Mouse (Mus musculus) thymus, adult 2 months (tissue): ENCODE results near the gene Slc35b2. TPM values are rescaled to one million over a fixed set of nuclear protein-coding genes. Genes with fewer than 3 reads are reported as not detected.

Experiments used
- DNase-seq: peaks from one replicate; pipeline ENCODE4 v3.0.0; 2021
- H3K27ac ChIP-seq: fragments of 200-500 bp; 2 replicates; pipeline ENCODE4 v1.5.1; 2012; ENCODE audit warnings: low read length, control low read depth; ENCODE audit not compliant: control insufficient read depth, insufficient read depth
- H3K27me3 ChIP-seq: fragments of 200-500 bp; 2 replicates; pipeline ENCODE4 v1.6.1; 2012; ENCODE audit warnings: mild to moderate bottlenecking, low read length, moderate library complexity, mixed read lengths; ENCODE audit not compliant: control insufficient read depth, insufficient read depth
- H3K36me3 ChIP-seq: fragments of 200-500 bp; 2 replicates; pipeline ENCODE4 v1.6.1; 2012; ENCODE audit warnings: mild to moderate bottlenecking, low read length, moderate library complexity; ENCODE audit not compliant: control insufficient read depth, insufficient read depth
- H3K4me1 ChIP-seq: fragments of 200-500 bp; replicated peaks from 2 replicates; pipeline ENCODE4 v1.6.1; 2012; ENCODE audit warnings: low read length; ENCODE audit not compliant: control insufficient read depth, insufficient read depth
- H3K4me3 ChIP-seq: fragments of 200-500 bp; 2 replicates; pipeline ENCODE4 v1.5.1; 2012; ENCODE audit warnings: mild to moderate bottlenecking, low read length, control low read depth, moderate library complexity; ENCODE audit not compliant: control insufficient read depth, insufficient read depth
- CTCF ChIP-seq: fragments of 200-500 bp; IDR thresholded peaks from 2 replicates; pipeline ENCODE4 v1.5.1; 2012; ENCODE audit warnings: mild to moderate bottlenecking, control low read depth, low read length, moderate library complexity, borderline replicate concordance; ENCODE audit not compliant: control insufficient read depth, poor library complexity, insufficient read depth; ENCODE audit errors: extremely low read depth
- POLR2A ChIP-seq: fragments of 200-500 bp; IDR thresholded peaks from 2 replicates; pipeline ENCODE4 v1.6.1; 2012; ENCODE audit warnings: mild to moderate bottlenecking, low read length, control low read depth, moderate library complexity; ENCODE audit not compliant: control insufficient read depth, poor library complexity, insufficient read depth; ENCODE audit errors: extremely low read depth
- WGBS: fragments of 180-500 bp; shearing (Covaris S2); methylation state at CpG from one replicate; pipeline ENCODE4 v1.1.7; 2018; 5-methylcytosine and 5-hydroxymethylcytosine counted together
- polyA plus RNA-seq: library from polyadenylated mRNA; depleted of rRNA; stranded (reverse); fragments of >200 nt; gene quantifications from 2 replicates; pipeline ENCODE4 v1.2.3, GENCODE M21; 2012

Slc35b2 gene
- polyA plus RNA-seq, 1 experiment, result 137 TPM

DNA sequence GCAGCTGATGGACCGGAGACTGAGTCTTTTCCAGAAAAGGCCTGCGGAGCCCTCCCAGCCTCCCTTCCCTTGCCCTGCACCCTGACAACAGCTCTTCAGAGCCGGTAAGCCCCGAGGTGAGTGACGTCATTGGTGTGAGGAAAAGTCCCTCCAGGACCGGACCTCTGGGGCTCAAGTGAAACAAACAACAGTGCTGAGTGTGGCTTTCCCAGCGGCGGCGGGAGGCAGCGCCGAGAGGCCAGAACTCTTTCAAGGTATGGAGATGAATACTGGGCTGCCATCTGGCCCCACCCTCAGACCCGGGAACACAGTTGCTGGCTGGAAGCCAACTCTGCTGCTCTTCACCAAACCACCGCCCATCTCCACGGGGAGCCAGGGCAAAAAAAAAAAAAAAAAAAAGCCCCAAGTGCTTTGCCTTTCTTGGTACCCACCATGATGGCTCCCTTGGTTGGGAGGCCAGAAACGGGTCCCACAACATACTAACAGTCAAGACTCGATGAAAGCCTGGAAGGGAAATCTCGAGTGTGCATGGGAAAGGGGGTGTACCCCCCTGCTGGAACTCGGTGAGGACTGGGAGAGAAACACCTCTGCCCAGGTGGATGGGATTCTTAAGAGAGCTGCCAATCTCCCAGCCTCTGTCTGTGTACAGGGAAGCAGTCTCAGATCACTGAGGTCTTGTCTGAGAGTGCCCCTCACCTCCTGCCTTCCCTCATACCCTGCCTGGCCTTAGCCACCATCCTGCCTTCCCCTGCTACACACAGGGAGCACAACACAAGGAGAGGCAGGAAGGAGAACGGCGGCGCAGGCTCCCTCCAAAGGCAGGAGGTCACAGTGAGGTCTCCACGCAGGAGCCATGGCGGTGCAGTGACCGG, 19.4 kb upstream of the Slc35b2 start:
- Histone ChIP-seq H3K27me3 (no peaks in the 10 kb centered on the region), H3K36me3 (no peaks in the 10 kb centered on the region; the same call in 1 of the 2 replicates), H3K4me3 (no peak overlapping the region), H3K4me1 (peaks cover 22% of the 10 kb centered on the region), H3K27ac (no peak overlapping the region)
- TF ChIP-seq POLR2A (no peak), CTCF (no peak)
- WGBS, result 30% methylated on average over 24 of the region's 24 CpGs
- no peak for DNase-seq

DNA sequence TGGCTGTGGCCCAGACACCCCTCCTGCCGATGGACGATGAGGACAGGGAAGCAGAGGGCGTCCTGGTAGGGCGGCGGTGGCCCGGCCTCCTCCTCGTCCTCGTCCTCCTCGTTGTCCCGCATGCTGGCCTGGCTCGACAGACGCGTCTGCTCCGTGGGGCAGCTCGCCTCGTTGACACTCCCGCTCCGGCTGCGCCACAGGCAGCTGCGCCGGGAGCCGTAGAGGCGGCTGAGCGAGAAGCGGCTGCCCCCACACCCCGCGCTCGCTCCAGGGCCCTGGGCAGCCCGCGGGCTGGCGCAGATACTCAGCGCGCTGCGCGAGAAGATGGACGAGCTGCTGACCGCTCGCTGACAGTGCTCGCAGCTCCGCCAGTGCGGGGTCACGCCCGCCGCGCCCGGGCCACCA, 18.8 kb upstream of the Slc35b2 start:
- no peak for TF ChIP-seq CTCF
- Histone ChIP-seq H3K36me3 (no peaks in the 10 kb centered on the region; the same call in 1 of the 2 replicates), H3K27ac (no peak overlapping the region), H3K4me1 (peaks cover 25% of the 10 kb centered on the region), H3K4me3 (no peak overlapping the region), H3K27me3 (no peaks in the 10 kb centered on the region)
- 55% methylated on average over 46 of the region's 46 CpGs for WGBS
- DNase-seq, result no peak

- no peak for DNase-seq
- no peaks in the 10 kb centered on the region for H3K27me3 ChIP-seq
- peaks cover 26% of the 10 kb centered on the region for H3K4me1 ChIP-seq
- no peak overlapping the region for H3K27ac ChIP-seq
- no peak overlapping the region for H3K4me3 ChIP-seq
- WGBS, result 45% methylated on average over 74 of the region's 74 CpGs
- no peaks in the 10 kb centered on the region; the same call in 1 of the 2 replicates for H3K36me3 ChIP-seq
- TF ChIP-seq CTCF (no peak), POLR2A (no peak)
These were observed 18.3 kb upstream of the Slc35b2 start for GRCm38 (mm10) chr17:45545278-45545961.

DNA sequence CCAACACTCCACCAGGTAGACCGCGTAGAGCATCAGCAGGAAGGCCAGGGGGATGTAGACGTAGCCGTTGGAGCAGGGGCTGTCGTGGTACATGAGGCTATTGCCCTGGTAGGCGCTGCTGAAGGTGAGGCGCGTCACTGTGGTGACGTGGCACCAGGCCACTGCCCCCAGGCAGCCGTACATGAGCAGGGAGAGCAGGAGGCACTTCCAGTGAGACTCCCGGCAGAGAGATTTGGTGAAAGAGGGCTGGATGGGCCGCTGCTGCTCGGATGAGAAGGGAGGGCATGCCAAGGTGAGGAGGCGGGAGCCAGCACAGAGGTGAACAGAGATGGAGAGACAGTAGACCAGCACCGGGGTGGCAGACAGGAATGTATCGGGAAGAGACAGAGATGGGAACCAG, 16.7 kb upstream of the Slc35b2 start:
- Histone ChIP-seq H3K36me3 (no peaks in the 10 kb centered on the region; the same call in 1 of the 2 replicates), H3K27me3 (no peaks in the 10 kb centered on the region), H3K27ac (no peak overlapping the region), H3K4me3 (no peak overlapping the region), H3K4me1 (peaks cover 31% of the 10 kb centered on the region)
- 94% methylated on average over 16 of the region's 16 CpGs for WGBS
- no peak for DNase-seq
- TF ChIP-seq CTCF (no peak), POLR2A (no peak)

DNA sequence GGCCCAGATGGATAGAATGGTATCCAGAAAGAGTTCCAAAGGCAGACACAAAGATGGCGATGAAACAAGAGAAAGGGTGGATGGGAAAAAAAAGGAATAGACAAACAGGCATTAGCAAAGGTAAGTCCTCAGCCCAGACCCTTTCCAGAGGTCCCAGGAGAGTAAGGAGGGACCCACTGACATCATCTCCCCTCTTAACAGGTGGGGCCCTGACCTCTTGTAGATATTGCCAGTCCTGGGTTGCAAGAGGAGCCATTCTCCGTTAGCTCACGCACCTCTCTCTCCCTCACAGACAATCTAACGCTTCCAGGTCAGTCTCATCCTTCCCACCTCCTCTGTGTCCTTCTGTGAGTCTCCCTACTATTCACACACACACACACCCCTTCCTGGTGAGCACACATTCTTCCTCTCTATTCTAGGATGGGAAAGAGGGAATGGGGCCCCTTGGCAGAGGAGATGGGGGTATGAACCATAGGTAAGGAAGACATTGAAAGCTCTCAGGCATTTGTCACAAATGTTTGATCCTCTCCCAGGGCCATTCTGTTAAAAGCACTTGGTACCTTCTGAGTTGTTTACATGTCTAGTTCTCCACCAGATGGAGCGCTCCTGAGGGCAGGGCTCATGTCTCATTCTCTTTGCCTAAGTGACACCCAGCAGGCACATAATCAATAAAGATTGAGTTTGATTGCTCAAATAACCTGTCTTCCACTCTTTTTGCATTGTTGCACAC, 16.0 kb upstream of the Slc35b2 start:
- Histone ChIP-seq H3K27me3 (no peaks in the 10 kb centered on the region), H3K4me3 (no peak overlapping the region), H3K4me1 (peaks cover 32% of the 10 kb centered on the region), H3K27ac (no peak overlapping the region), H3K36me3 (no peaks in the 10 kb centered on the region; the same call in 1 of the 2 replicates)
- 96% methylated on average over 5 of the region's 5 CpGs for WGBS
- DNase-seq, result no peak
- no peak for TF ChIP-seq POLR2A
